Mouse (Mus musculus) urinary bladder, postnatal 25 days (tissue): ENCODE results near the gene Syf2.
"Not testable (repeated sequence)": the region's sequence is repeated elsewhere in the genome, so short reads cannot be mapped to it uniquely, and the experiment has no call there.

Experiments
- DNase-seq: peaks from one replicate; pipeline ENCODE4 v3.0.0; 2022; ENCODE audit warnings: low spot score

The Syf2 gene

DNA sequence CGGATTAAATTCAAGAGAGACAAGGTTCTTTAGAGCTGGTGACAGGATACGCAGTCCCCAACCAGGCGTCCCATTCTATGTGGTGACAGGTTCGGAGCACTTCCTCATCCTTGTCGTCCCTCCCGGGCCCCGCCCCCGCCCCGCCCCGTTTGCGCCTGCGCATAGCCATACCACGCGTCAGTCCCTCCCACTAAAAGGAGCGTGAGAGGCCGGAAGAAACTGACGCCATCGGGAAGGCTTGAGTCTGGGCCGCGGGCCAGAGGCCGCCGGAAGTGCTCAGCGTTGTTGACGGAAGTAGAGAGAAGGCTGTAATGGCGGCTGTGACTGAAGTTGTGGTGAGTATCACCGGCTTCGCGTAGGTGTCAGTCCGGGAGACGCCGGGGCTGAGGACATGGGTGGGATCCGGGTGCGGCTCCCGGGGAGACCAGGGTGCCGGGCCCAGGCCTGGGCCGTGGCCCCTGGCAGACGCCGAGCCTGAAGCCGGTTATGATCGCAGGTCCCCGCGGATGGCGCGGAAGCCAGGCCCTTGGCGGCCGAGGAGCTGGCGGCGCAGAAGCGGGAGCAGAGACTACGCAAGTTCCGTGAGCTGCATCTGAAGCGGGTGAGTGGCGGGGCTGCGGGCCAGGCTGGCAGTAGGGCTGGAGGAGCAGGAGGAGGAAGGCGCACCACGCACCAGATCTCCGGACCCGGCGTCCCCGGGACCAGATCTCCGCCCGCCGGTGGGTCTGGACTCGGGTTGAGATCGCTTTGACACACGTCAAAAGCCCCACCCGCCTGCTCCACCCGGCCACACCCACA lies at the start of gene Syf2:
TSS of gene Syf2 (plus strand) at position 215 of the 798 bp plus-strand sequence.
- DNase-seq: peak; percentile 86

DNA sequence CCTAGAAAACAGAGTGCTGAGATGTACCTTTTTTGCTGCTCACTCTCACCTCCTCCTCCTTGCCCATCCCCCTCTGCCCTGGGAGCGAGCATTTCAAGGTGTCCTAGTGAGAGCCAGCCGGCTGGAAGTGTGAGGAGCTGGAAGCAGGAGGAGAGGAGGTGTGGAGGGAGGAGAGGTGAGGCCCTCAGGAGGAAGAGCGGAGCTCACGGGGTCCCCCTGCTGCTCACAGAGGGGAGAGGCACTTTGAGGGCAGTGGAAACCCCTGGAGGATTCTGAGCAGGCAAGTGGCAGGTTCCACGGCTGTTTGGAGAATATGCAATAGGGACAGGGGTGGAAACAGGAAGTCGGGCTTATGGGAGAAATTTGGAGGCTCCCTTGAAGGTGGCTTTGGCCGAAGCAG lies 47.4 kb upstream of the Syf2 start:
- peak; percentile 35 for DNase-seq

DNA sequence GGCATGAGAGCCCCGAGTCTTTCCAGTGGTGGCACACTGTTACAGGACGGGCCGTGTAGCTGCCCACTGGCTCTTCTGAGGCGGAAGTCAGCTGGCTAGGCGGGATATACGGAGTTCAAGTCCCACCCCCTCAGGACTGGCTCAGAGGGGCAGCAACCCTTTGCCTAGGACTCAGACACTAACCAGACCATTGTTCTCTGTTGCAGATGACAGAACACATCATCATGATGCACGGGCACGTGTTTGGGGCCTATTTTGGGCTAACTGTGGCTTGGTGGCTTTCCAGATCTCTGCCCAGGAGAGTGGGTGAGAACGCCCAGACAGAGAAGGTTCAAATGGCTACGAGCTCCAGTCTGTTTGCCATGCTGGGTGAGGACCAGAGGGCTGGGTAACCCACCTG lies 46.9 kb upstream of the Syf2 start:
- DNase-seq: no peak

DNA sequence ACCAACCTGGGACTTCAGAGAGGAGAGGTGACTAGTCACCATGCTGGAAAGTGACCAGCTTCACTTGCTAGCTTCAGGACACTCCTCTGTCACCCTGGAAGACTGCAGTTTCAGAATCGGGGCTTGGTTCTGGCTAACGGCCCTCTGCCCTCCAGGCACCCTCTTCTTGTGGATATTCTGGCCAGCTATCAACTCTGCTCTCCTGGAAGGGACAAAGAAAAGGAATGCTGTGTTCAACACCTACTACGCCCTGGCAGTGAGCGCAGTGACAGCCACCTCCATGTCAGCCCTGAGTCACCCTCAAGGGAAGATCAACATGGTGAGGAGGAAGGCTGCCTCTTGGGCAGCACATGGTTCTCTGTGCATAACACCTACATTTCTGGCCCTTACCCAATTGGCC lies 46.3 kb upstream of the Syf2 start:
- DNase-seq: no peak

DNA sequence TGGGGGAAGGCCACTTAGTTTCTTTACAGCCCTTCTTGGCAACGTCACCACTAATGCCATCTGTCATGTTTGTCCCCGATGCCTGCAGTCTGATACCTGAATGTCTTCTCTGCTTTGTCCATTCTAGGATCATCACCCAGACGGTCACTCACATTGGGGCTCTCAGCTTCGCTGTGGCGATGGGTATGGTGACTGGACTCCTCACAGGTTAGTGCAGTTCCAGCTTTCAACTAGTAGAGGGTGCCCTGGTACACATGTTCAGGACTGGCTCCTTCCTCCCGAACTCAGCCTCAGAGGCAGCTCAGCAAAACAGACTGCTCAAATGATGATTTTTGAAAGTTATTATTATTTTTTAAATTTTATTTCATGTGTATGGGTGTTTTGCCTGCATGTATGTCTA lies 38.6 kb upstream of the Syf2 start:
- DNase-seq: peak; percentile 22

DNA sequence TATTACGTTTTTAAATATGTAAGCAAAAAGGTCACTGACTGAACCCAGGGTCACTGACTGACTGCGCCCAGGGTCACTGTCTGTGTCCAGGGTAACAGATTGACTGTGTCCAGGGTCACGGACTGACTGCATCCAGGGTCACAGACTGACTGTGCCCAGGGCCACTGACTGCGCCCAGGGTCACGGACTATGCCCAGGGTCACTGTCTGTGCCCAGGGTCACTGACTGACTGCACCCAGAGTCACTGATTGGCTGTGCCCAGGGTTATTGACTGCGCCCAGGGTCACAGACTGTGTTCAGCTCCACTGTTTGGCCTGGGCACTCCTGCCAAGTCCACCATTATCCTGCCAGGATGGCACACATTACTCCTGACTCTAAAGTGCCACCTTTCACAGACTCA lies 33.4 kb upstream of the Syf2 start:
- DNase-seq: no peak

DNA sequence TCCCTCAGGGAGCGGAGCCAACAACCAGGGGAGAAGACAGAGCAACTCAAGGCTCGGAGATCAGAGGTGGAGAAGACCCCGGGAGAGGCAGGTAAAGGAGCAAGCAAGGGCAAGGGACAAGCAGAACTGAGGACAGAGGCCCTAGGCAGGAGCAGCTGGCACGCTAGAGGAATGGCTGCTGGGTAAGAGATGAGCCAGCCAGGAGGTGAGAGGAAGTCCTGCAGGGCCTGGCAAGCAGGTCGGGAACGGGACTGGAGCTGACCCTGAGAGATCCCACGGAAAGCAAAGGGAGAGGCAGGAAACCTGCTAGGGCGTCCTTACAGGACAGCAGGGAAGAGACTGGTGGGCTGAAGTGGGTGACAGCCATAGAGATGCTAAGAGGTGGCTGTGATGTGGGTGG lies 29.6 kb upstream of the Syf2 start:
- DNase-seq: no peak

DNA sequence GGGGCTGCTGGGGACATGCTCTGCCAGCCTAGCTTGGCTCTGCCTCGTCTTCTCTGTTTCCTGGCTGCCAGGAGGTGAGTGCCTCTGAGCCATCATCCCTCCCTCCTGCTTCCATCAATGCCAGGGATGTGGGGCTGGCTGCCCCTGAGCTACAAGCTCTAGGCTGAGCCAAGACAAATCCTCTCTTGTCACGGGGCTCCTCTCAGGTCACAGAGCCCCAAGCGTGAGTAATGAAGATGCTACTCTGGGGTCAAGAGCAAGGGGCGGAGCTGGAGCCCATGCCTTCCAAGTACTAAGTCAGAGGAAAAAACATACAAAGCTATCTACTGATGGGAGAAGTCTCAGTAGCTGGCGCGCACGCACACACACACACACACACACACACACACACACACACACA lies 27.7 kb upstream of the Syf2 start:
- no peak for DNase-seq

DNA sequence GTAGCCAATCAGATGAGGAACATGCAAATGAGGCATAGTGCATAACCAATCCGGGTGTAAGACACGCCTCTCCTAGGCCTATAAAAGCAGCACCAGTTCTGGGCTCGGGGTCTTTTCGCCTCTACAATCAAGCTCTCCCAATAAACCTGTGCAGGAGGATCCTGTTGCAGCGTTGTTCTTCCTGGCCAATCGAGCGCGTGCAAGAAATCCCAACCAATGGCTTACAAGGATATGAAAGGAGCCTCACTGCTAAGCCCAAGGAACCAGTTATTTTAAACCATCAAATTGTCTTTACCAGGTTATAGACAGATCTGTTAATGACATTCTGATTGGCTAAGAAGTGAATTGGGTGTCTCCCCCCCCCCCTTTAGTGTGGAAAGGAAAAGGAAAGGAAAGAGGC lies 19.3 kb upstream of the Syf2 start:
- DNase-seq: not testable (repeated sequence)

DNA sequence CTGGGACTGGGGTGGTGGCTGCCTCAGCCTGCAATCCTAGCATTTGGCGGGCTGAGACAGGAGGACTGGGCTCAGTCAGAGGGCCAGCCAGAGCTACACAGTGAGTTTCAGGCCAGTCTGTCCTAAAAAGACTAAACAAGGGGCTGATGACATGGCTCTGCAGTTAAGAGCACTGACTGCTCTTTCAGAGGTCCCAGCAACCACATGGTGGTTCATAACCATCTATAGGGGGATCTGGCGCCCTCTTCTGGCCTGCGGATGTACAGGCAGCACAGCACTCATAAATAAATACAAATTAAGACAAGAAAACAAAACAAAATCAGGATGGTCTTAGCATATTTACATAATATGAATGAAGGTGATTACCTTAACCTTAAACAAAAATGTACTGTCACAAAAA lies 17.3 kb upstream of the Syf2 start:
- peak; percentile 72 for DNase-seq

DNA sequence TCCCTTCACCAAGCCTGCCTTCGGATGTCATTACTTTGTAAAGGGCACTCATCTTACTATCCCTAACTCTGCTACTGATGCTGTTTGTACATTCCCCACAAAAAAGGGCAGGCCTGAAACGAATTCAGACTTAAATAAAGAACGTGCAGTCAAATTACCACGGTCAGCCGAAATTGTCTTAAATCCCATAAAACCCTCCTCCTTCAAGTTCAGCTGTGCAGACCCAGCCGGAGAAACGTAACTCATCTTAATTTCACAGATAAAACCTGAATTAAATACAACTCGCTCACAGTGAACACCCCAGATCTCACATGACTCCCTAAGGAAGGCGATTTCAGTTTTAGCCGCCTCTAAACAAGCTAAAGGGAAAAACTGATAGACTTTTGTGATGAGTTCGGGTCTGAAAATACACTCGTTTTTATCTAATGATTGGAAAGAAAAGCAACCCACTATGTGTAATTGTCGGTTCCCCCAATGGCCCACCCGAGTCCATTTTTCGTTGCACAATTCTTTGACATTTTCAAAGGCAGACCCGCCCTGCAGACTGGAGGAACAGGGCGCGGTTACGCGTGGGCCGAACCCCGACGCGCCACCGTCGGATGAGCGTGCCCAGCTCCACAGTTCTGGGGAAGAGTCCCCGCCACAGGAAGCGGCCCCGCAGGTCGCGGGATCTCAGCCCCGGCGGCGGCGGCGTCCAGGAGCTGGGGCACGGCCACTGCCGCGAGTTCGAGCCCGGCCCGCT lies 16.4 kb upstream of the Syf2 start:
- no peak for DNase-seq

DNA sequence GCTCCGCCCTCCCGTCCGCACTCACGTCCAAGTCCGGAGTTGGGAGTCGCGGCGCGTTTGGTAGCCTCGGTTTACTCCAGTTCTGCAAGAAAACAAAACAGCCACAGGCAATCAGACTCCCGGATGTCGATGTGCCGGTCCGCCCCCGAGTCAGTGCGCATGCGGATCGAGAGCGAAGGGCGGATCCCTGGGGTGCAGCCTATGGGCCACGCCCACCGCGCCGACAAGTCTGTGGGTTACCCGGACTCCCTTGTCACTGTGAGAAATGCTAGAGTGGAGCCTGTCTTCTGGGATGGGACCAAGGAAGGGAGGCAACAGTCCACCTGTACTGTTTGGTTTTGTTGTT lies 15.9 kb upstream of the Syf2 start, which contains the start of gene Tmem50a:
TSS of gene Tmem50a (minus strand) at position 161 of the 346 bp plus-strand sequence.
- DNase-seq: peak; percentile 97

DNA sequence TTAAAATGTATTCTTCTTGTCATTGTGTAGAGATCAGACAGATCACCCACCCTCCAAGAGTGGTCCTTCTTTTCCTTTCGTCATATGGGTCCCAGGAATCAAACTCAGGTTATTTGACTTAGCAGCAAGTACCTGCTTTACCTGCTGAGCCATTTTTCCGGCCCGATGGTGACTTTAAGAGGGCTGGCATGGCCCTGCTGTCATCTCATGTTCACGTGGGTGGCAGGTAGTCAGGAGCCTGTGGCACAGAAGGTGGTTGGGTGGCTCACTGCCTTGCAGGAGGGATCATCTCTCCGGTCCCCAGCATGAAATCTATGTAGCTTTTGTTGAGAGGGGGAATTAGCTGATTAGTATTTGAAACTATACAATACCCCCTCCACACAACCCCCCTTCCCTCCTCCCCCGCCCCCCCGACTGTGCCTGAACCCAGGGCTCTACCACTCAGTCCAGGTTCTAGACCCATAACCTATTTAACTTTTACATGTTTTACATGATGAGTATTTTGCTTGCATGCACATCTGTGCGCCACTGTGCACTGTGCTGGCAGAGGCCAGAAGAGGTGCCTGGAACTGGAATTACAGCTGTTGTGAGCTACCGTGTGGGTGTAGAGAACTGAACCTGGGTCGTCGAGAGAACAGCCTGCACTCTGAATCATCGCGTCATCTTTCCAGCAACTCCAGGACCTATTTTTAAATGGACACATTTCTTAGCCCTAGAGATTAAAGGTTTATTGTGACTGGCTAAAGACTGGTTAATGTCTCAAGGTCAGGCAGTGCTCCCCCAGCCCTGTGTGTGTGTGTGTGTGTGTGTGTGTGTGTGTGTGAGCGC lies 15.3 kb upstream of the Syf2 start:
- DNase-seq: peak; percentile 19

DNA sequence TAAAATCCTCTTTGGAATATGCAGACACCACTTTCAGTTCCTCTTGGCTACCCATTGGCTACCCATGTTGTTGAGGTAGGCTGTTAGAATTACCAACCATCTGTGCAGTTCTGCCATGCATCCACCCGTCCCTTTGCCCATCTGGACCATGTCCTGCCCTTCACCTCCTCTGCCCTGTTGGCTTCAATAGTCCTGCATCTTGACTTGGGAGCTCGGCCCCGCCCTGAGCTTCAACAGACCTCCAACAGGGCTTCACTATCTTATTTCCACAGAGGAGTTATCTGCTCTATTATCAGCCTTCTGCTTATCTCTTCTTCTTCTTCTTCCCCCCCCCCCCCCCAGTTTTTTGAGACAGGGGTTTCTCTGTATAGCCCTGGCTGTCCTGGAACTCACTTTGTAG lies 13.5 kb upstream of the Syf2 start:
- no peak for DNase-seq

DNA sequence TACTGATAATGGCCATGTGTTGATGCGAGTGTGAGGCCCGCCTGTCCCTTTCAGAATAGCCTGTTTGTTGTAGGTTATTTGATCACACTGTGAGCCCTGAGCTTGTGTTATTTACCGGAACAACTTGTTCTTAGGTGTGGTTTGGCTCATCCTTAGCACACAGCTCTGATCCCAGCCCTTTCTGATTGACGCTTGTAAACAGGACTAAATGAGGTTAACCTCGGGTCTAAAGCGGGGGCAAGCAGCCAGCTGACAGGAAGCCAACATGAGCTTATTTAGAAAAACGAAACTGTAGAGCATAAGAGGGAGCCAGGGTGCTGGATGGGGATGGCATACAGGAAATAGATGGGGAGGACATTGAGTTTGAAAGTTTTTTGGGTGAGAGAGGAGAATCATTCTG lies 12.3 kb upstream of the Syf2 start:
- no peak for DNase-seq

DNA sequence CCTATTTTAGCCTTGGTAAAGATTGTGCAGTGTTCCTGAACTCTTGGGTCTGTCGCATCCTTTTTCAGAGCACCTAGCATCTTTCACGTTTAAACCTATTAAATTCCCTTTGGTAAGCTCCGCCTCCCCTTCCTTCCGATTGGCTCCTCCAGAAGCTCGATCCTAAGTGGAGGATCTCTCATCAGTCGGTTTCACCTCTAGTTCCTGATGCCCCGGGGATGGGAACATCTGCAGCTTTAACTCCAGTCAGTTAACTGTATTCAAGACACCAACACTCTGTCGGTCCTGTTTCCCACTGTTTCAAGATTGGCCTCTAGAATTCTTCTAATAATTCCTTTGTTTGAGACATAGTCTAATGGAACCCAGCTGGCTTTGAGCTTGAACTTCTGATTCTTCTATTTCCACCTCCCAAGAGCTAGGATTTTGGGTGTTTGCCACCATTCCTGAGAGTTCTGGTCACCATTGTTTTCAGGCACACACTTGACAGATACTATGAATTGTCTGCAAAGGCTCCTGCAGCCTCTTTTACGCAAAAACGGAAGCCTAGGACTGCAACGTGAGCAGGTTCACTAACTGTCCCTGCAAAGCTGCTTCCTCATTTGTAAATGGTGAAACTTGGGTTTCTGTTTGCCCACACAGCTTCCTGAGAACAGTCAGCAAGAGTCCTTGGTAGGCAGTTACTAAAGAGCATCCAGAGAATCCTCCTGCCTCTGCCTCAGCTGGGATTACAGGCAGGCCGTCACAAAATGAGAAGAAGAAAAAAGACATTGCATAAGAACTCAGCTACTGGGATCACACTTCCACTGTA lies 10.8 kb upstream of the Syf2 start:
- DNase-seq: no peak

DNA sequence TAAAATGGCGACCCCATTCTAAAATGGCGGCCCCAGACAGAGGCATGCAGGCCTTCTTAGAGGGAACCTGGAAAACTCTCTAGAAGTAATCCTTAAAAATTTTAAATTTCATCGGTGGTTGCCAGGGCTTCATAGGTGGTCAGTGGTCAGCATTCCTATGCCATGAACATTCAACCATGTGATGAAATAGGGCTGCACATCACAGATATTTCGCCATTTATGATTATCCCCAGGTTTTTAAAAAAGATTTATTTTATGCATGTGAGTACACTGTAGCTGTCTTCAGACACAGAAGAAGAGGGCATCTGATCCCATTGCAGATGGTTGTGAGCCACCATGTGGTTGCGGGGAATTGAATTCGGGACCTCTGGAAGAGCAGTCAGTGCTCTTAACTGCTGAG lies 10.1 kb upstream of the Syf2 start:
- DNase-seq: no peak

DNA sequence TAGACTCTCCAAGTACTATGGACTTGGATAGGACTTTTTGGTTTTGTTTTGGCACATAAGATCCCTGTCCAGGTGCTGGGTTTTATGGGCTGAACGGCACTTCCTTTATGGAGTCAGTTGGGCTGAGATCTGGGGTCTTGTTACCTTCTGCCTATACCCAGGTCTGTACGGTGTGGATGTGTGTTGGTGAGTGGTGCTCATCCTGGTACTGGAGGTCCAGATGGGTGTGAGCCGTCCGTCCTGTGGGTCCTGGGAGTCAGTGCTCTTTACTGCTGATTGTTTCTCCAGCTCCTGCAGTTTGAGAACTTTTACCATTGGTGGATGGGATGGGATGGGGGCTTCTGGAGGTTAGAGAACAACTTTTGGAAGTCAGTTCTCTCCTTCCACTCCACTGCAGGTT lies 9.0 kb upstream of the Syf2 start:
- no peak for DNase-seq

DNA sequence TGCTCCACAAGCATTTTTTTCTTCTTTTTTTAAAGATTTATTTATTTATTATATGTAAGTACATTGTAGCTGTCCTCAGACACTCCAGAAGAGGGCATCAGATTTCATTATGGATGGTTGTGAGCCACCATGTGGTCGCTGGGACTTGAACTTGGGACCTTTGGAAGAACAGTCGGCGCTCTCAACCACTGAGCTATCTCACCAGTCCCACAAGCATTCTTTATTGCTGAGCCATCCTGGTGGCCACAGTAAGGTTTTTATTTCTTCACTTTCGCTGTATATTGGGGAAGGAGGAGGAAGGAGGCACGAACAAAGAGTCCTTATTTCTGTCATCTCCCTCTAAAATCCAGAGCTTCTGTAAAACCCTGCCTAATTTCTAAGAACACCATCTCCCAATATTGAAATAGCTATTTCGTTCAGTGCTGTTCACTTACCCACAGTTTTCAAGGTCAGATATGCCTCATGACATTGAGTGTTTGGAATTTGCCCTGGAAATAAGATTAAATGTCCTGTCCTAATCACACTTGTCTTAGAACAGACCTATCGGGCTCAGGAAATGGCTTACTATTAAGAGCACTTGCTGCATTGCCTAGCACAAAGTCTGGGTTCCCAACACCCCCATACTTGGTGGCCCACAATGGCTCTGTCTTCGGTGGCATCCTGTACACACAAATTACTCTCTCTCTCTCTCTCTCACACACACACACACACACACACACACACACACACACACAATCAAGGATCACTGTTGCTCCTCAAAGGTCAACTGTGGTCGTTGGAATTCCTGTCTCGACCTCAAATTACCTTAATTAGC lies 8.4 kb upstream of the Syf2 start:
- no peak for DNase-seq

DNA sequence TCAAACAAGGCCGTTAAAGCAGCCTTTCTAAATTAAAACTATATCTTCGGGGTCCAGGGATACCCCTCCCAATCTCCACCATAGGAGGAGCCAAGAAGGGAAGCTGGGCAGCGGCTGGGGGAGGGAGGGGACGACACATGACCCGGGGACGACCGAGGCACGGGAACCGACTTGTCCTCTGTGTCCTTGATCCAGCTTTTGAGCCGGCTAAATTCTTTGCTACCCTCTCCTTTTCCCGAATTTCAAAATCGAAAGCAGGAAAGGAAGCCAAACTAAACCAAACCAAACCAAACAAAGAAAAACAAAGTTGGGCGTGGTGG lies 7.8 kb upstream of the Syf2 start:
- peak; percentile 47 for DNase-seq
